Mouse (Mus musculus): Measurements from ENCODE around the gene Yif1b.

Yif1b gene

GRCm38 (mm10) chr7:29244732-29245416 is 6.7 kb downstream of the Yif1b start:
- peak; percentile 82 for DNase-seq

GRCm38 (mm10) chr7:29246015-29246414 is 7.9 kb downstream of the Yif1b start:
- no peak for DNase-seq

GRCm38 (mm10) chr7:29246619-29247313 is 8.6 kb downstream of the Yif1b start:
- DNase-seq: no peak

GRCm38 (mm10) chr7:29247314-29247700 is 9.2 kb downstream of the Yif1b start:
- DNase-seq: peak; percentile 96

GRCm38 (mm10) chr7:29247706-29248105 is 9.6 kb downstream of the Yif1b start:
- peak; percentile 56 for DNase-seq

- DNase-seq: peak; percentile 62
These were observed 10.2 kb downstream of the Yif1b start, which contains the start of gene 2200002D01Rik for GRCm38 (mm10) chr7:29248261-29248841. 2200002D01Rik (minus strand) TSS chr7:29248466.

- peak; percentile 74 for DNase-seq
These were observed 13.0 kb downstream of the Yif1b start for GRCm38 (mm10) chr7:29251166-29251565.

- no peak for DNase-seq
These were observed 15.7 kb downstream of the Yif1b start for GRCm38 (mm10) chr7:29253842-29254241.

- DNase-seq: no peak
These were observed 17.7 kb downstream of the Yif1b start for GRCm38 (mm10) chr7:29255875-29256274.

- no peak for DNase-seq
These were observed 19.2 kb downstream of the Yif1b start for GRCm38 (mm10) chr7:29257368-29257767.

GRCm38 (mm10) chr7:29259781-29260730 is 21.9 kb downstream of the Yif1b start:
- DNase-seq: peak; percentile 58

GRCm38 (mm10) chr7:29262151-29262550 is 24.0 kb downstream of the Yif1b start:
- no peak for DNase-seq

GRCm38 (mm10) chr7:29263831-29264230 is 25.7 kb downstream of the Yif1b start:
- DNase-seq: no peak

GRCm38 (mm10) chr7:29265636-29266035 is 27.5 kb downstream of the Yif1b start:
- no peak for DNase-seq

- no peak for DNase-seq
These were observed 28.8 kb downstream of the Yif1b start for GRCm38 (mm10) chr7:29266931-29267330.

GRCm38 (mm10) chr7:29270445-29270844 is 32.3 kb downstream of the Yif1b start:
- DNase-seq: no peak

- DNase-seq: no peak
These were observed 33.7 kb downstream of the Yif1b start for GRCm38 (mm10) chr7:29271687-29272465.

GRCm38 (mm10) chr7:29276715-29277114 is 38.6 kb downstream of the Yif1b start:
- DNase-seq: no peak

- no peak for DNase-seq
These were observed 39.4 kb downstream of the Yif1b start for GRCm38 (mm10) chr7:29277510-29277909.

- DNase-seq: peak; percentile 41
These were observed 41.1 kb downstream of the Yif1b start for GRCm38 (mm10) chr7:29279261-29279660.

- DNase-seq: no peak
These were observed 41.8 kb downstream of the Yif1b start for GRCm38 (mm10) chr7:29279924-29280323.

- peak; percentile 66 for DNase-seq
These were observed 42.7 kb downstream of the Yif1b start for GRCm38 (mm10) chr7:29280801-29281200.
